Mouse (Mus musculus) frontal cortex, adult (tissue): ENCODE data around the gene Spag7.
A peak's percentile ranks its signal among the peaks of the same experiment; 100 is the strongest.

Experiments used
- ATAC-seq: cut with Nextera tagmentation; 2 replicates; pipeline ENCODE4 v1.9.2; 2017; ENCODE audit warnings: mild to moderate bottlenecking, moderate library complexity, mixed read lengths; ENCODE audit not compliant: low TSS enrichment

Spag7 gene

GRCm38 (mm10) chr11:70681897-70682581 is 12.8 kb upstream of the Spag7 start:
- peak; percentile 38; the same call in 1 of the 2 replicates for ATAC-seq

GRCm38 (mm10) chr11:70681170-70681569 is 12.0 kb upstream of the Spag7 start:
- ATAC-seq = no peak

GRCm38 (mm10) chr11:70679894-70680293 is 10.7 kb upstream of the Spag7 start:
- no peak for ATAC-seq

- ATAC-seq = no peak
These were observed 10.1 kb upstream of the Spag7 start for GRCm38 (mm10) chr11:70679361-70679760.

GRCm38 (mm10) chr11:70678576-70678975 is 9.4 kb upstream of the Spag7 start:
- no peak for ATAC-seq

- ATAC-seq = no peak
These were observed 8.9 kb upstream of the Spag7 start for GRCm38 (mm10) chr11:70678092-70678491.

GRCm38 (mm10) chr11:70674501-70674900 is 5.3 kb upstream of the Spag7 start:
- ATAC-seq = no peak

- ATAC-seq = no peak
These were observed 4.8 kb upstream of the Spag7 start for GRCm38 (mm10) chr11:70674014-70674413.

- no peak for ATAC-seq
These were observed 2.3 kb upstream of the Spag7 start for GRCm38 (mm10) chr11:70671333-70672047.

GRCm38 (mm10) chr11:70670483-70670882 is 1.3 kb upstream of the Spag7 start:
- no peak for ATAC-seq

GRCm38 (mm10) chr11:70669582-70670345 is 548 bp upstream of the Spag7 start:
- 0 out of 2 replicates have a peak, but pooled peaks have one; percentile 8 for ATAC-seq

- ATAC-seq = no peak
These were observed 863 bp downstream of the Spag7 start for GRCm38 (mm10) chr11:70668335-70668770.

GRCm38 (mm10) chr11:70667271-70668150 is 1.7 kb downstream of the Spag7 start:
- ATAC-seq = no peak

- ATAC-seq = no peak
These were observed 2.5 kb downstream of the Spag7 start for GRCm38 (mm10) chr11:70666687-70667086.

- no peak for ATAC-seq
These were observed 4.5 kb downstream of the Spag7 start for GRCm38 (mm10) chr11:70664741-70665140.

GRCm38 (mm10) chr11:70663957-70664356 is 5.3 kb downstream of the Spag7 start:
- no peak for ATAC-seq

- ATAC-seq = no peak
These were observed 6.1 kb downstream of the Spag7 start for GRCm38 (mm10) chr11:70663101-70663500.

GRCm38 (mm10) chr11:70660571-70660970 is 8.6 kb downstream of the Spag7 start:
- no peak for ATAC-seq

- ATAC-seq = no peak
These were observed 10.3 kb downstream of the Spag7 start for GRCm38 (mm10) chr11:70658942-70659341.

- no peak for ATAC-seq
These were observed 10.7 kb downstream of the Spag7 start for GRCm38 (mm10) chr11:70658521-70658920.

GRCm38 (mm10) chr11:70657991-70658390 is 11.2 kb downstream of the Spag7 start:
- ATAC-seq = no peak
